ENCODE assay signal across 8 mouse cellular contexts in genomic region chr3:108145534-108146445, GRCm38 (mm10). TPM values are rescaled to one million over a fixed set of nuclear protein-coding genes. Genes with fewer than 3 reads are reported as not detected.
DNase-seq lines count a peak whose midpoint lies in the region; ATAC-seq and TF ChIP-seq lines count a peak whose summit lies in the region.

Gnai3 (minus strand) TSS chr3:108146146.

- H3K4me3 ChIP-seq in bone marrow macrophage, adult 2 months (ENCODE audit: insufficient read depth, low read length) = peak within 1 kb of the TSS; percentile 100
- peak within 1 kb of the TSS; percentile 75 for H3K4me3 ChIP-seq in embryonic fibroblast, embryonic 13.5 days (ENCODE audit: insufficient read depth, low read length)
- peak within 1 kb of the TSS; percentile 83 for H3K4me3 ChIP-seq in kidney, embryonic 14.5 days (ENCODE audit: low read length)
- H3K4me3 ChIP-seq in limb, embryonic 15.5 days = peak within 1 kb of the TSS; percentile 96

- peak within 1 kb of the TSS; percentile 71 for H3K4me2 ChIP-seq in kidney, embryonic 14.5 days (replicated peaks; ENCODE audit: low read depth, low read length)
- peak within 1 kb of the TSS; percentile 74 for H3K4me2 ChIP-seq in limb, embryonic 15.5 days

- peak within 1 kb of the TSS; percentile 81 for H3K27ac ChIP-seq in bone marrow macrophage, adult 2 months (ENCODE audit: insufficient read depth, low read depth, low read length)
- peak within 1 kb of the TSS; percentile 69 for H3K27ac ChIP-seq in embryonic fibroblast, embryonic 13.5 days (ENCODE audit: insufficient read depth, low read length)
- peak within 1 kb of the TSS; percentile 93 for H3K27ac ChIP-seq in kidney, embryonic 14.5 days (ENCODE audit: low read depth, low read length)
- H3K27ac ChIP-seq in limb, embryonic 15.5 days = peak within 1 kb of the TSS; percentile 97

- peak; percentile 11; the same call in 1 of the 2 replicates for TF ChIP-seq POLR2A in bone marrow macrophage, adult 2 months (IDR thresholded peaks at IDR 0.05; ENCODE audit: borderline replicate concordance, low read depth, low read length)
- TF ChIP-seq POLR2A in embryonic fibroblast, embryonic 13.5 days (IDR thresholded peaks at IDR 0.05; ENCODE audit: low read depth, low read length) = peak; percentile 91

- WGBS in kidney, embryonic 14.5 days = under 1% methylated on average over 63 of the region's 63 CpGs
- under 1% methylated on average over 63 of the region's 63 CpGs for WGBS in limb, embryonic 15.5 days

- TF ChIP-seq CTCF in bone marrow macrophage, adult 2 months (IDR thresholded peaks at IDR 0.05; ENCODE audit: low read depth, low read length) = no peak
- TF ChIP-seq CTCF in embryonic fibroblast, embryonic 13.5 days (IDR thresholded peaks at IDR 0.05; ENCODE audit: borderline replicate concordance, insufficient read depth, low read length) = no peak

- peaks cover 4% of the 10 kb centered on the region; the same call in 1 of the 2 replicates for H3K36me3 ChIP-seq in kidney, embryonic 14.5 days (ENCODE audit: control insufficient read depth, insufficient read depth, low read length)
- H3K36me3 ChIP-seq in limb, embryonic 15.5 days = no peaks in the 10 kb centered on the region

- H3K4me1 ChIP-seq in bone marrow macrophage, adult 2 months (ENCODE audit: control insufficient read depth, insufficient read depth, low read length) = peaks cover 16% of the 10 kb centered on the region
- H3K4me1 ChIP-seq in embryonic fibroblast, embryonic 13.5 days (ENCODE audit: control insufficient read depth, insufficient read depth, low read length) = peaks cover 8% of the 10 kb centered on the region; the same call in 1 of the 2 replicates
- peaks cover 12% of the 10 kb centered on the region for H3K4me1 ChIP-seq in kidney, embryonic 14.5 days (ENCODE audit: control insufficient read depth, insufficient read depth, low read length)
- H3K4me1 ChIP-seq in limb, embryonic 15.5 days = peaks cover 21% of the 10 kb centered on the region

- H3K9ac ChIP-seq in kidney, embryonic 14.5 days (ENCODE audit: low read depth, low read length) = peak within 1 kb of the TSS; percentile 95
- peak within 1 kb of the TSS; percentile 97 for H3K9ac ChIP-seq in limb, embryonic 15.5 days

- no peaks in the 10 kb centered on the region for H3K27me3 ChIP-seq in kidney, embryonic 14.5 days (ENCODE audit: control insufficient read depth, insufficient read depth, low read length)
- no peaks in the 10 kb centered on the region for H3K27me3 ChIP-seq in limb, embryonic 15.5 days

- peak; percentile 97 for DNase-seq in A20 (ENCODE audit: low read depth, low spot score)
- DNase-seq in heart, adult 9 months (ENCODE audit: low spot score in 2 of 2) = peak; percentile 92
- peak; percentile 73 to 81 for DNase-seq in monocyte, adult 2 months (ENCODE audit: low read depth in 1 of 2, low spot score in 2 of 2)
- peak; percentile 92 to 94 for DNase-seq in spleen, postnatal 36 days (ENCODE audit: low spot score in 2 of 2)

- H3K9me3 ChIP-seq in kidney, embryonic 14.5 days (ENCODE audit: control insufficient read depth, low read length) = no peaks in the 10 kb centered on the region
- no peaks in the 10 kb centered on the region for H3K9me3 ChIP-seq in limb, embryonic 15.5 days

- ATAC-seq in kidney, embryonic 14.5 days (ENCODE audit: low FRiP score, low TSS enrichment) = peak; percentile 94
- peak; percentile 89 for ATAC-seq in limb, embryonic 15.5 days (ENCODE audit: insufficient number of reproducible peaks, low FRiP score, low TSS enrichment, low read depth)

RNA-seq across cellular contexts. Expression of gene Gnai3, which starts in this region (rescaled TPM):
- polyA plus RNA-seq in bone marrow macrophage, adult 2 months (2012; ENCODE audit: insufficient read depth, insufficient read length, missing spikeins) = 61.2 and 65.1 TPM in 2 replicates
- polyA plus RNA-seq in embryonic fibroblast, embryonic 13.5 days (2011; ENCODE audit: insufficient read length, low read depth, missing spikeins) = 138 and 152 TPM in 2 replicates
- 115 and 181 TPM in 2 replicates for polyA plus RNA-seq in kidney, embryonic 14.5 days (2014; fragmentation: Nextera tagmentation; extraction: Ambion mirVana)
- polyA plus RNA-seq in limb, embryonic 15.5 days (2015; fragmentation: Nextera tagmentation; extraction: Ambion mirVana) = 179 and 183 TPM in 2 replicates

Comparison
In these comparisons a context has a peak if more than half of its experiments do, and no peak if none do; other contexts are left out.
1. Peak in every context shown above with its lines: DNase-seq, ATAC-seq, H3K4me3 ChIP-seq and H3K27ac ChIP-seq.